Mouse (Mus musculus) MEL (cell line): ENCODE results near the gene Vsx2. TPM values are rescaled to one million over a fixed set of nuclear protein-coding genes. Genes with fewer than 3 reads are reported as not detected.

Source experiments
- DNase-seq: peaks from one replicate; pipeline ENCODE4 v3.0.0; 2011; ENCODE audit warnings: low read depth, low spot score
- H3K27ac ChIP-seq: 2 replicates; pipeline ENCODE4 v1.5.1; 2012; ENCODE audit warnings: low read depth, mild to moderate bottlenecking, control low read depth, low read length, moderate library complexity; ENCODE audit not compliant: control insufficient read depth
- H3K27me3 ChIP-seq, 2 experiments: fragments of 150-350 bp in 1 of 2; sonication (generic) in 1 of 2; 2 replicates each; pipeline ENCODE4 v1.6.1; 2012; ENCODE audit warnings: low read length in 2 of 2, mild to moderate bottlenecking in 2 of 2, improper control_type of control experiment in 1 of 2, moderate library complexity in 1 of 2; ENCODE audit not compliant: insufficient read depth in 2 of 2, control insufficient read depth in 1 of 2
- H3K36me3 ChIP-seq, 2 experiments: 2 replicates each; pipeline ENCODE4 v1.6.1; 2012 to 2014; ENCODE audit warnings: low read length in 2 of 2, improper control_type of control experiment in 1 of 2, inconsistent platforms in 1 of 2, mild to moderate bottlenecking in 1 of 2; ENCODE audit not compliant: insufficient read depth in 2 of 2, control insufficient read depth in 1 of 2
- H3K4me1 ChIP-seq, 2 experiments: fragments of 150-350 bp in 1 of 2; sonication (generic) in 1 of 2; 2 replicates each; pipeline ENCODE4 v1.6.1; 2012; ENCODE audit warnings: low read length in 2 of 2, improper control_type of control experiment in 1 of 2, mild to moderate bottlenecking in 1 of 2; ENCODE audit not compliant: insufficient read depth in 2 of 2, control insufficient read depth in 1 of 2
- H3K4me3 ChIP-seq, 2 experiments: fragments of 150-350 bp in 1 of 2; sonication (generic) in 1 of 2; 2 replicates each; pipeline ENCODE4 v1.5.1; 2012; ENCODE audit warnings: low read depth in 2 of 2, low read length in 2 of 2, mild to moderate bottlenecking in 2 of 2, moderate library complexity in 2 of 2, control low read depth in 1 of 2, improper control_type of control experiment in 1 of 2; ENCODE audit not compliant: control insufficient read depth in 1 of 2, insufficient read depth in 1 of 2
- H3K79me2 ChIP-seq: 2 replicates; pipeline ENCODE4 v1.6.1; 2012; ENCODE audit warnings: mild to moderate bottlenecking, low read length, moderate library complexity; ENCODE audit not compliant: control insufficient read depth, poor library complexity, insufficient read depth
- H3K9ac ChIP-seq: 2 replicates; pipeline ENCODE4 v1.6.1; 2012; ENCODE audit warnings: low read depth, mild to moderate bottlenecking, control low read depth, low read length, moderate library complexity; ENCODE audit not compliant: control insufficient read depth, poor library complexity, severe bottlenecking
- H3K9me3 ChIP-seq: fragments of 150-350 bp; sonication (generic); replicated peaks from 2 replicates; pipeline ENCODE4 v1.6.1; 2012; ENCODE audit warnings: mild to moderate bottlenecking, low read length, improper control_type of control experiment, moderate library complexity; ENCODE audit not compliant: insufficient read depth
- BHLHE40 ChIP-seq: IDR thresholded peaks from 2 replicates; pipeline ENCODE4 v1.6.1; 2012; ENCODE audit warnings: low read depth, mild to moderate bottlenecking, inconsistent platforms, low read length, improper control_type of control experiment, borderline replicate concordance
- CHD1 ChIP-seq: IDR thresholded peaks from 2 replicates; pipeline ENCODE4 v1.6.1; 2012; ENCODE audit warnings: low read depth, mild to moderate bottlenecking, inconsistent platforms, low read length, improper control_type of control experiment
- CTCF ChIP-seq, 3 experiments: IDR thresholded peaks in 2 of 3; conservative IDR thresholded peaks in 1 of 3; 2 replicates each; pipeline ENCODE4 v1.5.1; 2011 to 2012; ENCODE audit warnings: low read length in 3 of 3, low read depth in 2 of 3, mild to moderate bottlenecking in 2 of 3, improper control_type of control experiment in 1 of 3, inconsistent platforms in 1 of 3, mixed read lengths in 1 of 3, moderate library complexity in 1 of 3; ENCODE audit not compliant: control insufficient read depth in 1 of 3, insufficient read depth in 1 of 3, poor library complexity in 1 of 3, severe bottlenecking in 1 of 3
- E2F4 ChIP-seq: IDR thresholded peaks from 2 replicates; pipeline ENCODE4 v1.6.1; 2011; ENCODE audit warnings: low read depth, low read length, improper control_type of control experiment, borderline replicate concordance
- EP300 ChIP-seq, 2 experiments: IDR thresholded peaks; 2 replicates each; pipeline ENCODE4 v1.6.1; 2011; ENCODE audit warnings: improper control_type of control experiment in 2 of 2, low read length in 2 of 2, low read depth in 1 of 2, mild to moderate bottlenecking in 1 of 2
- ETS1 ChIP-seq: IDR thresholded peaks from 2 replicates; pipeline ENCODE4 v1.6.1; 2012; ENCODE audit warnings: low read depth, mild to moderate bottlenecking, inconsistent platforms, low read length, improper control_type of control experiment, moderate library complexity
- GATA1 ChIP-seq: IDR thresholded peaks from 2 replicates; pipeline ENCODE4 v1.6.1; 2011; ENCODE audit warnings: low read depth, low read length, improper control_type of control experiment
- HCFC1 ChIP-seq: IDR thresholded peaks from 2 replicates; pipeline ENCODE4 v1.6.1; 2012; ENCODE audit warnings: low read depth, mild to moderate bottlenecking, inconsistent platforms, low read length, improper control_type of control experiment, moderate library complexity
- JUND ChIP-seq: IDR thresholded peaks from 2 replicates; pipeline ENCODE4 v1.6.1; 2011; ENCODE audit warnings: low read depth, mild to moderate bottlenecking, improper control_type of control experiment, low read length
- KAT2A ChIP-seq: conservative IDR thresholded peaks from 2 replicates; pipeline ENCODE4 v1.6.1; 2012; ENCODE audit warnings: low read depth, low read length, improper control_type of control experiment, inconsistent platforms
- MAFK ChIP-seq: IDR thresholded peaks from 2 replicates; pipeline ENCODE4 v1.6.1; 2011; ENCODE audit warnings: low read depth, mild to moderate bottlenecking, low read length, improper control_type of control experiment, borderline replicate concordance
- MAX ChIP-seq: IDR thresholded peaks from 2 replicates; pipeline ENCODE4 v1.6.1; 2011; ENCODE audit warnings: low read length, improper control_type of control experiment
- MAZ ChIP-seq: IDR thresholded peaks from 2 replicates; pipeline ENCODE4 v1.6.1; 2012; ENCODE audit warnings: low read depth, mild to moderate bottlenecking, inconsistent platforms, low read length, improper control_type of control experiment
- MEF2A ChIP-seq: IDR thresholded peaks from 2 replicates; pipeline ENCODE4 v1.6.1; 2014; ENCODE audit warnings: low read depth, mild to moderate bottlenecking, inconsistent platforms, low read length, improper control_type of control experiment; ENCODE audit not compliant: poor library complexity, insufficient replicate concordance, severe bottlenecking; ENCODE audit errors: extremely low read depth
- MXI1 ChIP-seq: IDR thresholded peaks from 2 replicates; pipeline ENCODE4 v1.6.1; 2011; ENCODE audit warnings: mild to moderate bottlenecking, low read depth, low read length, improper control_type of control experiment
- MYB ChIP-seq: IDR thresholded peaks from 2 replicates; pipeline ENCODE4 v1.6.1; 2011; ENCODE audit warnings: mild to moderate bottlenecking, low read depth, low read length, improper control_type of control experiment
- NELFE ChIP-seq: IDR thresholded peaks from 2 replicates; pipeline ENCODE4 v1.6.1; 2011; ENCODE audit warnings: low read depth, low read length, improper control_type of control experiment
- RAD21 ChIP-seq: IDR thresholded peaks from 2 replicates; pipeline ENCODE4 v1.6.1; 2011; ENCODE audit warnings: mild to moderate bottlenecking, low read depth, low read length, improper control_type of control experiment
- RCOR1 ChIP-seq: IDR thresholded peaks from 2 replicates; pipeline ENCODE4 v1.6.1; 2012; ENCODE audit warnings: low read depth, mild to moderate bottlenecking, inconsistent platforms, low read length, improper control_type of control experiment
- SIN3A ChIP-seq: IDR thresholded peaks from 2 replicates; pipeline ENCODE4 v1.6.1; 2012; ENCODE audit warnings: low read length, improper control_type of control experiment, inconsistent platforms
- SMC3 ChIP-seq: IDR thresholded peaks from 2 replicates; pipeline ENCODE4 v1.6.1; 2011; ENCODE audit warnings: low read depth, low read length, improper control_type of control experiment
- TAL1 ChIP-seq: IDR thresholded peaks from 2 replicates; pipeline ENCODE4 v1.6.1; 2012; ENCODE audit warnings: mild to moderate bottlenecking, inconsistent platforms, low read length, moderate library complexity, mixed read lengths
- TBP ChIP-seq: IDR thresholded peaks from 2 replicates; pipeline ENCODE4 v1.8.0; 2011; ENCODE audit warnings: low read depth, low read length, improper control_type of control experiment
- TCF12 ChIP-seq: IDR thresholded peaks from 2 replicates; pipeline ENCODE4 v1.6.1; 2014; ENCODE audit warnings: low read depth, mild to moderate bottlenecking, inconsistent platforms, low read length, improper control_type of control experiment, moderate library complexity
- USF1 ChIP-seq: IDR thresholded peaks from 2 replicates; pipeline ENCODE4 v1.6.1; 2014; ENCODE audit warnings: low read depth, mild to moderate bottlenecking, inconsistent platforms, low read length, improper control_type of control experiment, moderate library complexity
- USF2 ChIP-seq, 2 experiments: IDR thresholded peaks; 2 replicates each; pipeline ENCODE4 v1.6.1; 2011 to 2012; ENCODE audit warnings: improper control_type of control experiment in 2 of 2, low read length in 2 of 2, borderline replicate concordance in 1 of 2, inconsistent platforms in 1 of 2, low read depth in 1 of 2, mild to moderate bottlenecking in 1 of 2; ENCODE audit not compliant: insufficient read depth in 1 of 2
- ZMIZ1 ChIP-seq: IDR thresholded peaks from 2 replicates; pipeline ENCODE4 v1.6.1; 2012; ENCODE audit warnings: low read depth, mild to moderate bottlenecking, inconsistent platforms, low read length, improper control_type of control experiment, moderate library complexity
- ZNF384 ChIP-seq: IDR thresholded peaks from 2 replicates; pipeline ENCODE4 v1.6.1; 2012; ENCODE audit warnings: low read depth, mild to moderate bottlenecking, inconsistent platforms, low read length, improper control_type of control experiment
- polyA plus RNA-seq, 2 experiments: library from polyadenylated mRNA; stranded (reverse) in 1 of 2; unstranded in 1 of 2; fragments of >175 nt in 1 of 2; fragments of >200 nt in 1 of 2; gene quantifications; 2 replicates each; pipeline versions ENCODE4 v1.2.1 to v1.2.4; 2012; ENCODE audit warnings: low replicate concordance in 2 of 2, low read depth in 1 of 2; ENCODE audit not compliant: insufficient read length in 2 of 2, insufficient read depth in 1 of 2, missing spikeins in 1 of 2
- total RNA-seq: library from RNA; depleted of rRNA; stranded (reverse); fragments of 300-350 nt; gene quantifications from 2 replicates; pipeline ENCODE4 v1.2.3, GENCODE M21; 2012

Gene Vsx2
- total and polyA plus RNA-seq, 3 experiments = not detected

DNA sequence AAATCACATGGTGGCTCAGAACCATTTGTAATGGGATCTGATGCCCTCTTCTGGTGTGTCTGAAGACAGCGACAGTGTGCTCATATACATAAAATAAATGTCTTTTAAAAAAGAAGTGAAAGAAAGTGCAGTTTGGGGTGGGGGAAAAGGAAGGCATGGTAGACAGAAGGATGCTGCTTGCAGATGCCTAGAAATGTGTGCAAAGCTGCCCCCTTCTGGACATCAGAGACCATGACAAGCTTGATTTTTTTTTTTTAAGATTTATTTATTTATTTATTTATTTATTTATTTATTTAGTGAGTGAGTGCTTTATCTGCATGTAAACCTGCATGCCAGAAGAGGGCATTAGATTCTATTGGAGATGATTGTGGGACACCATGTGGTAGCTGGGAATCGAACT lies 11.7 kb downstream of the Vsx2 start:
- no peaks in the 10 kb centered on the region for H3K79me2 ChIP-seq
- DNase-seq = peak; percentile 19
- peak in 2 of 3 experiments; percentile 14 to 20; a peak in 2 of 6 replicates for TF ChIP-seq CTCF (IDR thresholded peaks at IDR 0.05 in 2 of 3, conservative IDR thresholded peaks at IDR 0.05 in 1 of 3; ENCODE audit: control insufficient read depth in 1 of 3, insufficient read depth in 1 of 3, low read depth in 2 of 3, low read length in 3 of 3, poor library complexity in 1 of 3, severe bottlenecking in 1 of 3)
- TF ChIP-seq TBP = no peak
- peak; percentile 63 for TF ChIP-seq ZNF384
- TF ChIP-seq, all 39 proteins: peak for 2
- H3K9me3 ChIP-seq = no peaks in the 10 kb centered on the region
- H3K4me1 ChIP-seq = no peaks in the 10 kb centered on the region
- no peak overlapping the region for H3K4me3 ChIP-seq
- H3K27me3 ChIP-seq = peaks cover 0 to 1% of the 10 kb centered on the region in 2 experiments; a peak in 1 of 4 replicates
- H3K27ac ChIP-seq = no peak overlapping the region
- H3K9ac ChIP-seq = no peak overlapping the region
- H3K36me3 ChIP-seq = no peaks in the 10 kb centered on the region

DNA sequence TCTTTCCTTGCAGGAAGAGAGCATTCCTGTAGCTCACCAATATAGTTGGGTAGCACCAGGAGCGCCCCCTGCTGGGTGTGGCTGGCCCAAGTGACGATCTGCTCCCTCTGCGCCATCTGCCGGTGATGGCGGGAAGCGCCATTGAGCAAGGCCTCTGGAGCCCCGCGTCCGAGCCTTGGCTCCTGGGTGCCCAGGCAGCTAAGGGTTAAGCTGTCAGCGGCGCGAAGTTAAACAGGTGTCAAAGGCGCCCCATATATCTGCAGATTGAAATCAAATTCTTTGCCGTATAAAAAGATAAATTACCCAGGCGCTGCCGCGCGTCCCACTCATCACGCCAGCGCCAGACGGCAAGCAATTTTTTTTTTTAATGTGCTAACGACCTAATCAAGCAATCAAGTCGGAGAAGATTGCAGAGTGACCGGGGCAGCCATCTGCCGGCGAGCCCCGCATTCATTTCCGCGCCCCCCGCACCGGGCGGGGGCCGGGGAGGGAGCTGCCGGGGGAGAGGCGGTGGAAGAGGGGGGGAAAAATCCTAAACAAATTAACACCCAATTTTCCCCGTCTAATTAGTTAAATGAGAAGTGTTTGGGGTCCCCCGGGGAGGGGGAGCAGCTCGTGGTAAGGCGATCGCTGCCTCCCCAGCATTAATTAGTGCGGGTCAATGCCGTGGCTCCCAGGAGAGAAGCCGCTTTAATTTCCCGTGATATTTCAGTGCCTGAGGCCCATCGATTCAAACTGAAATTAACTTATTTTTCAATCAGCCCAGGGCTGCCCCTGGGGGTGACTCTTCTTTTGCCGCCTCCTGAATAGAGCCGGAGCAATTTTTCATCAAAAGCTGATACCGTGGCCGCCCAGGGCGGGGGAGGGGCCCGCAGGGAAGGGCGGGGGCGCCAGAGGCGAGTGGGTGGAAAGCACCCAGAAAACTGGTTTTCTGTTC lies 20.5 kb downstream of the Vsx2 start:
- H3K27me3 ChIP-seq = peaks cover 0 to 1% of the 10 kb centered on the region in 2 experiments; a peak in 1 of 4 replicates
- peak overlapping the region; percentile 72 to 83 for H3K4me3 ChIP-seq
- H3K79me2 ChIP-seq = no peaks in the 10 kb centered on the region
- H3K9ac ChIP-seq = peak overlapping the region; percentile 69
- no peak overlapping the region for H3K27ac ChIP-seq
- peak; percentile 87 for DNase-seq
- no peaks in the 10 kb centered on the region for H3K36me3 ChIP-seq
- no peaks in the 10 kb centered on the region for H3K9me3 ChIP-seq
- no peaks in the 10 kb centered on the region for H3K4me1 ChIP-seq
- TF ChIP-seq MAZ (peak; percentile 62; the same call in 1 of the 2 replicates), RAD21 (peak; percentile 54), USF2 (IDR thresholded peaks at IDR 0.05; ENCODE audit: borderline replicate concordance in 1 of 2, insufficient read depth in 1 of 2, low read depth in 1 of 2, low read length in 2 of 2) (no peak), MEF2A (no peak), ZNF384 (peak; percentile 29; the same call in 1 of the 2 replicates), TCF12 (no peak), ZMIZ1 (no peak), KAT2A (no peak), MAFK (no peak), SMC3 (peak; percentile 88), GATA1 (no peak), MXI1 (no peak), USF1 (no peak), RCOR1 (no peak), TBP (0 out of 2 replicates have a peak, but pooled peaks have one; percentile 40), ETS1 (no peak), MYB (no peak), E2F4 (no peak), CHD1 (no peak), JUND (no peak), SIN3A (peak; percentile 13; the same call in 1 of the 2 replicates), MAX (no peak), TAL1 (no peak), EP300 (IDR thresholded peaks at IDR 0.05; ENCODE audit: low read depth in 1 of 2, low read length in 2 of 2) (no peak), HCFC1 (no peak), BHLHE40 (no peak), CTCF (IDR thresholded peaks at IDR 0.05 in 2 of 3, conservative IDR thresholded peaks at IDR 0.05 in 1 of 3; ENCODE audit: control insufficient read depth in 1 of 3, insufficient read depth in 1 of 3, low read depth in 2 of 3, low read length in 3 of 3, poor library complexity in 1 of 3, severe bottlenecking in 1 of 3) (peak in 2 of 3 experiments; percentile 97 to 100; a peak in 5 of 6 replicates), NELFE (no peak)
